Mouse (Mus musculus): ENCODE data around the gene Rai2. TPM values are rescaled to one million over a fixed set of nuclear protein-coding genes. Genes with fewer than 3 reads are reported as not detected.
"Not testable (repeated sequence)": the region's sequence is repeated elsewhere in the genome, so short reads cannot be mapped to it uniquely, and the experiment has no call there.

The Rai2 gene
- total and polyA plus RNA-seq, 2 experiments from 2014 or later: 2.2 to 3.8 TPM

- 81% methylated on average over 2 of the region's 2 CpGs for WGBS
- DNase-seq (ENCODE audit: low spot score): no peak
Measured at GRCm38 (mm10) chrX:161753514-161753913, 36.6 kb downstream of the Rai2 start.

GRCm38 (mm10) chrX:161776321-161776962 is 59.6 kb downstream of the Rai2 start:
- TF ChIP-seq CTCF (IDR thresholded peaks at IDR 0.05; ENCODE audit: low read depth) (no peak), EP300 (IDR thresholded peaks at IDR 0.05; ENCODE audit: low read depth) (no peak)
- no peaks in the 10 kb centered on the region for H3K9me3 ChIP-seq (replicated peaks; ENCODE audit: control insufficient read depth, low read length)
- DNase-seq (ENCODE audit: low spot score) (no peak), ATAC-seq (ENCODE audit: insufficient read depth, low read depth) (no peak)
- H3K9ac ChIP-seq (replicated peaks; ENCODE audit: low read depth, low read length): no peak overlapping the region
- no peak overlapping the region for H3K27ac ChIP-seq (ENCODE audit: low read depth)
- no peaks in the 10 kb centered on the region for H3K36me3 ChIP-seq (replicated peaks; ENCODE audit: control insufficient read depth, insufficient read depth, low read length)
- WGBS: 70% methylated on average over 12 of the region's 12 CpGs
- no peaks in the 10 kb centered on the region for H3K27me3 ChIP-seq (ENCODE audit: control insufficient read depth, insufficient read depth, low read length)
- no peak overlapping the region for H3K4me2 ChIP-seq (ENCODE audit: low read depth, low read length)
- no peak overlapping the region for H3K4me3 ChIP-seq (ENCODE audit: low read depth, low read length)
- no peaks in the 10 kb centered on the region for H3K4me1 ChIP-seq (ENCODE audit: control insufficient read depth, insufficient read depth)

More at GRCm38 (mm10) chrX:161753514-161753913, 36.6 kb downstream of the Rai2 start:
- no peak overlapping the region for H3K27ac ChIP-seq (ENCODE audit: low read depth)
- no peak overlapping the region for H3K4me2 ChIP-seq (ENCODE audit: low read depth, low read length)
- no peak overlapping the region for H3K4me3 ChIP-seq (ENCODE audit: low read depth, low read length)
- no peaks in the 10 kb centered on the region for H3K4me1 ChIP-seq (ENCODE audit: control insufficient read depth, insufficient read depth)
- H3K9ac ChIP-seq (replicated peaks; ENCODE audit: low read depth, low read length): no peak overlapping the region
- no peak for ATAC-seq (ENCODE audit: insufficient read depth, low read depth)
- no peaks in the 10 kb centered on the region for H3K9me3 ChIP-seq (replicated peaks; ENCODE audit: control insufficient read depth, low read length)
- H3K27me3 ChIP-seq (ENCODE audit: control insufficient read depth, insufficient read depth, low read length): no peaks in the 10 kb centered on the region
- TF ChIP-seq EP300 (IDR thresholded peaks at IDR 0.05; ENCODE audit: low read depth) (no peak), CTCF (IDR thresholded peaks at IDR 0.05; ENCODE audit: low read depth) (no peak)
- H3K36me3 ChIP-seq (replicated peaks; ENCODE audit: control insufficient read depth, insufficient read depth, low read length): no peaks in the 10 kb centered on the region

- no peak for ATAC-seq (ENCODE audit: insufficient read depth, low read depth)
- 73% methylated on average over 6 of the region's 6 CpGs for WGBS
- Histone ChIP-seq H3K27me3 (ENCODE audit: control insufficient read depth, insufficient read depth, low read length) (no peaks in the 10 kb centered on the region), H3K4me2 (ENCODE audit: low read depth, low read length) (no peak overlapping the region), H3K9ac (replicated peaks; ENCODE audit: low read depth, low read length) (no peak overlapping the region), H3K9me3 (replicated peaks; ENCODE audit: control insufficient read depth, low read length) (no peaks in the 10 kb centered on the region), H3K36me3 (replicated peaks; ENCODE audit: control insufficient read depth, insufficient read depth, low read length) (no peaks in the 10 kb centered on the region), H3K4me3 (ENCODE audit: low read depth, low read length) (no peak overlapping the region), H3K27ac (ENCODE audit: low read depth) (no peak overlapping the region), H3K4me1 (ENCODE audit: control insufficient read depth, insufficient read depth) (no peaks in the 10 kb centered on the region)
- TF ChIP-seq EP300 (IDR thresholded peaks at IDR 0.05; ENCODE audit: low read depth) (no peak), CTCF (IDR thresholded peaks at IDR 0.05; ENCODE audit: low read depth) (no peak)
- DNase-seq (ENCODE audit: low spot score): no peak
Measured at GRCm38 (mm10) chrX:161780321-161781034, 63.6 kb downstream of the Rai2 start.

GRCm38 (mm10) chrX:161790182-161790581 is 73.3 kb downstream of the Rai2 start:
- TF ChIP-seq CTCF (IDR thresholded peaks at IDR 0.05; ENCODE audit: low read depth): peak; percentile 59
- TF ChIP-seq EP300 (IDR thresholded peaks at IDR 0.05; ENCODE audit: low read depth): no peak
- H3K4me2 ChIP-seq (ENCODE audit: low read depth, low read length): no peak overlapping the region
- DNase-seq (ENCODE audit: low spot score) (no peak), ATAC-seq (ENCODE audit: insufficient read depth, low read depth) (no peak)
- H3K27me3 ChIP-seq (ENCODE audit: control insufficient read depth, insufficient read depth, low read length): no peaks in the 10 kb centered on the region
- H3K9ac ChIP-seq (replicated peaks; ENCODE audit: low read depth, low read length): no peak overlapping the region
- H3K4me1 ChIP-seq (ENCODE audit: control insufficient read depth, insufficient read depth): no peaks in the 10 kb centered on the region
- 22% methylated on average over 6 of the region's 6 CpGs for WGBS
- no peak overlapping the region for H3K4me3 ChIP-seq (ENCODE audit: low read depth, low read length)
- H3K27ac ChIP-seq (ENCODE audit: low read depth): no peak overlapping the region
- H3K36me3 ChIP-seq (replicated peaks; ENCODE audit: control insufficient read depth, insufficient read depth, low read length): no peaks in the 10 kb centered on the region
- no peaks in the 10 kb centered on the region for H3K9me3 ChIP-seq (replicated peaks; ENCODE audit: control insufficient read depth, low read length)

GRCm38 (mm10) chrX:161826186-161826585 is 109.3 kb downstream of the Rai2 start:
- H3K36me3 ChIP-seq (replicated peaks; ENCODE audit: control insufficient read depth, insufficient read depth, low read length): not testable (repeated sequence)
- DNase-seq (ENCODE audit: low spot score): peak; percentile 6
- peak; percentile 57 for TF ChIP-seq CTCF (IDR thresholded peaks at IDR 0.05; ENCODE audit: low read depth)

More at GRCm38 (mm10) chrX:161826186-161826585, 109.3 kb downstream of the Rai2 start:
- not testable (repeated sequence) for H3K4me1 ChIP-seq (ENCODE audit: control insufficient read depth, insufficient read depth); ATAC-seq (ENCODE audit: insufficient read depth, low read depth); H3K9me3 ChIP-seq (replicated peaks; ENCODE audit: control insufficient read depth, low read length); H3K27ac ChIP-seq (ENCODE audit: low read depth); H3K27me3 ChIP-seq (ENCODE audit: control insufficient read depth, insufficient read depth, low read length); H3K9ac ChIP-seq (replicated peaks; ENCODE audit: low read depth, low read length); H3K4me2 ChIP-seq (ENCODE audit: low read depth, low read length); H3K4me3 ChIP-seq (ENCODE audit: low read depth, low read length)
- 28% methylated on average over 2 of the region's 2 CpGs for WGBS

All from heart, postnatal 0 days (tissue).